In genomic region chr5:91911384-91912106, GRCm38 (mm10) we compare ENCODE assay signal across 16 mouse cellular contexts. TPM values are rescaled to one million over a fixed set of nuclear protein-coding genes. Genes with fewer than 3 reads are reported as not detected.
A peak's percentile ranks its signal among the peaks of the same experiment; 100 is the strongest.
DNase-seq lines count a peak whose midpoint lies in the region; ATAC-seq and TF ChIP-seq lines count a peak whose summit lies in the region.
"Had no signal": no experiment of that assay in that cellular context is flagged by ENCODE, and none has a peak within 500 bp of the region (broad histone marks: within the 10 kb centered on the region; RNA-seq: fewer than 3 reads in every experiment).

No protein-coding gene starts in this region.

- DNase-seq in left cerebral cortex, postnatal 4 days = peak; percentile 10
- no peak for DNase-seq in left cerebral cortex, adult 8-10 months (ENCODE audit: low spot score in 2 of 2)
- no peak for DNase-seq in testis, postnatal 10 days (ENCODE audit: low spot score)
- no peak for DNase-seq in thymus, postnatal 4 days
- DNase-seq: adrenal gland, postnatal 10 days; cerebellum, adult 9-11 months; kidney, adult 2 months; kidney, postnatal 36 days; right cerebral cortex, adult 18-20 months; thymus, adult 18-20 months had no signal

- H3K36me3 ChIP-seq in testis, adult 2 months (ENCODE audit: control insufficient read depth, insufficient read depth, low read length) = no peaks in the 10 kb centered on the region
- H3K36me3 ChIP-seq in hindbrain, embryonic 15.5 days = no peaks in the 10 kb centered on the region
- H3K36me3 ChIP-seq in heart, embryonic 12.5 days = no peaks in the 10 kb centered on the region
- H3K36me3 ChIP-seq: heart, embryonic 15.5 days; limb, embryonic 12.5 days had no signal

- no peak for TF ChIP-seq CTCF in testis, adult 2 months (IDR thresholded peaks at IDR 0.05; ENCODE audit: control insufficient read depth, insufficient read depth, insufficient replicate concordance, low read depth, low read length)

- peak; percentile 37; the same call in 1 of the 2 replicates for ATAC-seq in hindbrain, embryonic 15.5 days (ENCODE audit: low FRiP score, low read depth)
- ATAC-seq in heart, embryonic 12.5 days (ENCODE audit: insufficient number of reproducible peaks, low FRiP score) = no peak

- H3K27me3 ChIP-seq in testis, adult 2 months (ENCODE audit: control insufficient read depth, insufficient read depth, low read length) = no peaks in the 10 kb centered on the region
- H3K27me3 ChIP-seq in hindbrain, embryonic 15.5 days = no peaks in the 10 kb centered on the region
- H3K27me3 ChIP-seq in heart, embryonic 12.5 days (replicated peaks) = no peaks in the 10 kb centered on the region
- H3K27me3 ChIP-seq: heart, embryonic 15.5 days; limb, embryonic 12.5 days had no signal

- intact Hi-C loops in left cerebral cortex, postnatal 4 days (cut with DNase I) = no loop called here

- TF ChIP-seq POLR2A in testis, adult 2 months (IDR thresholded peaks at IDR 0.05; ENCODE audit: control insufficient read depth, low read depth, low read length) = no peak

- H3K27ac ChIP-seq in testis, adult 2 months (ENCODE audit: control insufficient read depth, insufficient read depth, low read depth, low read length) = no peak overlapping the region
- no peak overlapping the region for H3K27ac ChIP-seq in hindbrain, embryonic 15.5 days (replicated peaks)
- no peak overlapping the region for H3K27ac ChIP-seq in heart, embryonic 12.5 days (ENCODE audit: poor library complexity, severe bottlenecking)
- H3K27ac ChIP-seq: heart, embryonic 15.5 days; limb, embryonic 12.5 days; liver, embryonic 14.5 days had no signal

- H3K4me3 ChIP-seq in testis, adult 2 months (ENCODE audit: control insufficient read depth, low read depth, low read length) = peak overlapping the region; percentile 68
- no peak overlapping the region for H3K4me3 ChIP-seq in hindbrain, embryonic 15.5 days
- H3K4me3 ChIP-seq in heart, embryonic 12.5 days = no peak overlapping the region
- H3K4me3 ChIP-seq: heart, embryonic 15.5 days; limb, embryonic 12.5 days had no signal

- no peak overlapping the region for H3K9ac ChIP-seq in hindbrain, embryonic 15.5 days
- H3K9ac ChIP-seq in heart, embryonic 12.5 days = no peak overlapping the region
- H3K9ac ChIP-seq: heart, embryonic 15.5 days; limb, embryonic 12.5 days; liver, embryonic 14.5 days had no signal

- WGBS in hindbrain, embryonic 15.5 days = 58% methylated on average over 13 of the region's 13 CpGs
- 79% methylated on average over 13 of the region's 13 CpGs for WGBS in heart, embryonic 12.5 days

- no peak overlapping the region for H3K4me2 ChIP-seq in hindbrain, embryonic 15.5 days
- H3K4me2 ChIP-seq in heart, embryonic 12.5 days = no peak overlapping the region
- H3K4me2 ChIP-seq: heart, embryonic 15.5 days; limb, embryonic 12.5 days had no signal

- H3K4me1 ChIP-seq in testis, adult 2 months (ENCODE audit: control insufficient read depth, insufficient read depth, low read length) = no peaks in the 10 kb centered on the region
- peaks cover 6% of the 10 kb centered on the region; the same call in 1 of the 2 replicates for H3K4me1 ChIP-seq in hindbrain, embryonic 15.5 days (replicated peaks)
- H3K4me1 ChIP-seq in heart, embryonic 12.5 days (replicated peaks) = no peaks in the 10 kb centered on the region
- H3K4me1 ChIP-seq: heart, embryonic 15.5 days; limb, embryonic 12.5 days had no signal

- no peaks in the 10 kb centered on the region for H3K9me3 ChIP-seq in hindbrain, embryonic 15.5 days
- H3K9me3 ChIP-seq in heart, embryonic 12.5 days (replicated peaks) = no peaks in the 10 kb centered on the region
- H3K9me3 ChIP-seq: heart, embryonic 15.5 days; limb, embryonic 12.5 days had no signal

RNA-seq across cellular contexts. Expression of gene Rchy1, which starts 51.3 kb away (rescaled TPM):
- 10 to 100 TPM; 43.8 to 47.8 TPM for total RNA-seq in left cerebral cortex, postnatal 4 days (2021)
- 10 to 100 TPM; 34.6 to 40.1 (median 38.1) TPM for total RNA-seq in left cerebral cortex, adult 8-10 months (2022)
- polyA plus RNA-seq in testis, adult 2 months (2012; rRNA removed) = 26.3 and 31.0 TPM in 2 replicates
- polyA plus RNA-seq in hindbrain, embryonic 15.5 days (2015; fragmentation: Nextera tagmentation; extraction: Ambion mirVana) = 82.2 and 85.0 TPM in 2 replicates
- polyA plus RNA-seq in heart, embryonic 12.5 days (2016; fragmentation: Nextera tagmentation; extraction: Ambion mirVana) = 53.5 and 59.6 TPM in 2 replicates
